Mouse (Mus musculus): ENCODE results near the gene Zfp37. TPM values are rescaled to one million over a fixed set of nuclear protein-coding genes. Genes with fewer than 3 reads are reported as not detected.

Gene Zfp37
- 7.3 and 8.7 TPM in 2 replicates for polyA plus RNA-seq (2014; fragmentation: Nextera tagmentation; extraction: Ambion mirVana)

DNA sequence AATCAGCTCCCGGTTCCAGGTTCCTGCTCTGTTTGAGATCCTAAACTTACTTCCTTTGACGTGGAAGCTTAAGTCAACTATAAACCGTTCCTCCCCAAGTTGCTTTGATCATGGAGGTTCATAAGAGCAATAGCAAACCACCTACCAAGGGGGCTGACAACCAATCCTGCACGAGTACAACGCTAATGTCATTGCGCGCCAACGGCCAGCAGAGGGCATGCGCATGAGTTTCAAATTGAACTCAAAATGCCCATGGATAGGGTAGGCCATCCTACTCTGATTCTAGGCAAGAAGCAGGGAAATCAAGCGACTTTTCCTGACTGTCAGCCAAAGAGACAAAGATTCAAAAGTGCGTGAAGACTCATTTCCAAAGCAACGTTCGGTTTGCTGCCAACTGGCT lies at the start of gene Zfp37:
Gene Zfp37 (minus strand): TSS at position 279 of the 400 bp plus-strand sequence.
- Histone ChIP-seq H3K27me3 (ENCODE audit: control insufficient read depth, insufficient read depth, low read length) (no peaks in the 10 kb centered on the region), H3K36me3 (ENCODE audit: control insufficient read depth, insufficient read depth, low read length) (no peaks in the 10 kb centered on the region), H3K9me3 (ENCODE audit: control insufficient read depth, low read length) (no peaks in the 10 kb centered on the region), H3K9ac (ENCODE audit: low read length) (no peak within 1 kb of the TSS), H3K27ac (replicated peaks in 1 of 2; ENCODE audit: control insufficient read depth in 1 of 2, insufficient read depth in 1 of 2, low read depth in 2 of 2, low read length in 2 of 2) (no peak within 1 kb of the TSS), H3K4me3 (ENCODE audit: control insufficient read depth in 1 of 2, insufficient read depth in 1 of 2, low read depth in 1 of 2, low read length in 2 of 2) (no peak within 1 kb of the TSS), H3K4me1 (ENCODE audit: control insufficient read depth in 2 of 2, insufficient read depth in 2 of 2, low read length in 2 of 2) (no peaks in the 10 kb centered on the region), H3K4me2 (ENCODE audit: low read length) (no peak within 1 kb of the TSS)
- WGBS, result 67% methylated on average over 13 of the region's 13 CpGs
- ATAC-seq (ENCODE audit: insufficient number of reproducible peaks, insufficient read depth, low FRiP score, low read depth), result no peak

GRCm38 (mm10) chr4:62278081-62278480 lies 47.2 kb upstream of the Zfp37 start:
- WGBS, result 77% methylated on average over 4 of the region's 4 CpGs
- ATAC-seq (ENCODE audit: insufficient number of reproducible peaks, insufficient read depth, low FRiP score, low read depth), result no peak
- no peaks in the 10 kb centered on the region for H3K27me3 ChIP-seq (ENCODE audit: control insufficient read depth, insufficient read depth, low read length)
- H3K4me3 ChIP-seq (ENCODE audit: control insufficient read depth in 1 of 2, insufficient read depth in 1 of 2, low read depth in 1 of 2, low read length in 2 of 2), result no peak overlapping the region
- H3K4me2 ChIP-seq (ENCODE audit: low read length), result no peak overlapping the region
- no peak overlapping the region for H3K27ac ChIP-seq (replicated peaks in 1 of 2; ENCODE audit: control insufficient read depth in 1 of 2, insufficient read depth in 1 of 2, low read depth in 2 of 2, low read length in 2 of 2)
- H3K4me1 ChIP-seq (ENCODE audit: control insufficient read depth in 2 of 2, insufficient read depth in 2 of 2, low read length in 2 of 2), result peaks cover 0 to 4% of the 10 kb centered on the region in 2 experiments; a peak in 2 of 4 replicates
- no peaks in the 10 kb centered on the region for H3K9me3 ChIP-seq (ENCODE audit: control insufficient read depth, low read length)
- H3K9ac ChIP-seq (ENCODE audit: low read length), result no peak overlapping the region
- H3K36me3 ChIP-seq (ENCODE audit: control insufficient read depth, insufficient read depth, low read length), result no peaks in the 10 kb centered on the region

DNA sequence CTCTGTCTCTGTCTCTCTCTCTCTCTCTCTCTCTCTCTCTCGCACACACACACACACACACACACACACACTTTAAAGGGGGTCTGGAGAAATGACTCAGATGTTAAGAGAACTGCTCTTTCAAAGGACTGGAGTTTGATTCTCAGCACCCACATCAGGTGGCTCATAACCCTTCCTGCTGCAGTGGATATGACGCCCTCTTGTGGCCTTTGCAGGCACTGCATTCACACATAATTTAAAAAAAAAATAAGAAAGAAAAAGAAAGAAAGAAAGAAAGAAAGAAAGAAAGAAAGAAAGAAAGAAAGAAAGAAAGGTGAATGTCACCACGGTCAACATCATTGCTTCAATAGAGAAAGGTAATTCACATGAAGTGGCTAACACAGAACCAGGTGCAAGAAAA lies 46.4 kb upstream of the Zfp37 start:
- Histone ChIP-seq H3K9ac (ENCODE audit: low read length) (no peak overlapping the region), H3K27ac (replicated peaks in 1 of 2; ENCODE audit: control insufficient read depth in 1 of 2, insufficient read depth in 1 of 2, low read depth in 2 of 2, low read length in 2 of 2) (no peak overlapping the region), H3K9me3 (ENCODE audit: control insufficient read depth, low read length) (no peaks in the 10 kb centered on the region), H3K27me3 (ENCODE audit: control insufficient read depth, insufficient read depth, low read length) (no peaks in the 10 kb centered on the region), H3K4me2 (ENCODE audit: low read length) (no peak overlapping the region), H3K36me3 (ENCODE audit: control insufficient read depth, insufficient read depth, low read length) (no peaks in the 10 kb centered on the region), H3K4me1 (ENCODE audit: control insufficient read depth in 2 of 2, insufficient read depth in 2 of 2, low read length in 2 of 2) (peaks cover 0 to 4% of the 10 kb centered on the region in 2 experiments; a peak in 2 of 4 replicates), H3K4me3 (ENCODE audit: control insufficient read depth in 1 of 2, insufficient read depth in 1 of 2, low read depth in 1 of 2, low read length in 2 of 2) (no peak overlapping the region)
- WGBS, result 60% methylated on average over 3 of the region's 3 CpGs
- no peak for ATAC-seq (ENCODE audit: insufficient number of reproducible peaks, insufficient read depth, low FRiP score, low read depth)

- ATAC-seq (ENCODE audit: insufficient number of reproducible peaks, insufficient read depth, low FRiP score, low read depth), result no peak
- 58% methylated on average over 10 of the region's 10 CpGs for WGBS
Observed at GRCm38 (mm10) chr4:62276642-62277041, 45.8 kb upstream of the Zfp37 start.

DNA sequence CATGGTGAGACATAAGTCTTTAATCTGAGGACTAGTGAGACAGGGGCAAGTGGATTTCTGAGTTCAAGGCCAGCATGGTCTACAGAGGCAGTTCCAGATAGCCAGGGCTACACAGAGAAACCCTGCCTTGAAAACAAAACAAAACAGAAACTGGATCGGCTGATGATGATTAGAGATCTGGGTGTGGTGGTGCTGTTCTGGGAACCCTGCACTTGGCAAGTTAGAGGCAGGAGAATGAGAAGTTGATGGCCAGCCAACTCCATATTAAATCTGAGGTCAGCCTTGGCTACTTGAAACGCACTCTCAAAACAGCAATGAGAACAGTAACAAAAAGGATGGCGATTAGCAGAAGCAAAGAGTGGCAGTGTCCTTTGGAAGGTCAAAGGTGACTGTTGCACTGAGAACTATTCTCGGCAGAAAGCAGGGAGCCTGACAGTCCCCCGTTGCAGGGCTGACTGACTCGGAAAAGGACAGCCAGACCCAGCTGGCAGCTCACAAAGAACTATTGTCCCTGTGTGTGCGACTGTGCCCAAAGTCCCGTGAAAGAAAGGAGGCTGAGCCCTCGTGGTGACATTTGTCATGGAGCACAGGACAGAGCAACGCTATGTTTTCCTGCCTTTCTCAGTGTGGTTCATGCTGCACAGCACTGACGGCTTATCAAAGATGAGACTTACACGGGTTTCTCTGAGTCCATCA lies 44.1 kb upstream of the Zfp37 start:
- WGBS, result 23% methylated on average over 12 of the region's 12 CpGs
- 0 out of 2 replicates have a peak overlapping the region, but pooled peaks have one; percentile 13 for H3K4me2 ChIP-seq (ENCODE audit: low read length)
- no peaks in the 10 kb centered on the region for H3K9me3 ChIP-seq (ENCODE audit: control insufficient read depth, low read length)
- peaks cover 0 to 4% of the 10 kb centered on the region in 2 experiments; a peak in 2 of 4 replicates for H3K4me1 ChIP-seq (ENCODE audit: control insufficient read depth in 2 of 2, insufficient read depth in 2 of 2, low read length in 2 of 2)
- no peak overlapping the region for H3K27ac ChIP-seq (replicated peaks in 1 of 2; ENCODE audit: control insufficient read depth in 1 of 2, insufficient read depth in 1 of 2, low read depth in 2 of 2, low read length in 2 of 2)
- ATAC-seq (ENCODE audit: insufficient number of reproducible peaks, insufficient read depth, low FRiP score, low read depth), result no peak
- no peak overlapping the region for H3K9ac ChIP-seq (ENCODE audit: low read length)
- no peaks in the 10 kb centered on the region for H3K27me3 ChIP-seq (ENCODE audit: control insufficient read depth, insufficient read depth, low read length)
- H3K4me3 ChIP-seq (ENCODE audit: control insufficient read depth in 1 of 2, insufficient read depth in 1 of 2, low read depth in 1 of 2, low read length in 2 of 2), result no peak overlapping the region
- no peaks in the 10 kb centered on the region for H3K36me3 ChIP-seq (ENCODE audit: control insufficient read depth, insufficient read depth, low read length)

More at GRCm38 (mm10) chr4:62276642-62277041, 45.8 kb upstream of the Zfp37 start:
- Histone ChIP-seq H3K27me3 (ENCODE audit: control insufficient read depth, insufficient read depth, low read length) (no peaks in the 10 kb centered on the region), H3K4me2 (ENCODE audit: low read length) (no peak overlapping the region), H3K4me1 (ENCODE audit: control insufficient read depth in 2 of 2, insufficient read depth in 2 of 2, low read length in 2 of 2) (peaks cover 0 to 4% of the 10 kb centered on the region in 2 experiments; a peak in 2 of 4 replicates), H3K9ac (ENCODE audit: low read length) (no peak overlapping the region), H3K36me3 (ENCODE audit: control insufficient read depth, insufficient read depth, low read length) (no peaks in the 10 kb centered on the region), H3K9me3 (ENCODE audit: control insufficient read depth, low read length) (no peaks in the 10 kb centered on the region), H3K4me3 (ENCODE audit: control insufficient read depth in 1 of 2, insufficient read depth in 1 of 2, low read depth in 1 of 2, low read length in 2 of 2) (no peak overlapping the region), H3K27ac (replicated peaks in 1 of 2; ENCODE audit: control insufficient read depth in 1 of 2, insufficient read depth in 1 of 2, low read depth in 2 of 2, low read length in 2 of 2) (no peak overlapping the region)

DNA sequence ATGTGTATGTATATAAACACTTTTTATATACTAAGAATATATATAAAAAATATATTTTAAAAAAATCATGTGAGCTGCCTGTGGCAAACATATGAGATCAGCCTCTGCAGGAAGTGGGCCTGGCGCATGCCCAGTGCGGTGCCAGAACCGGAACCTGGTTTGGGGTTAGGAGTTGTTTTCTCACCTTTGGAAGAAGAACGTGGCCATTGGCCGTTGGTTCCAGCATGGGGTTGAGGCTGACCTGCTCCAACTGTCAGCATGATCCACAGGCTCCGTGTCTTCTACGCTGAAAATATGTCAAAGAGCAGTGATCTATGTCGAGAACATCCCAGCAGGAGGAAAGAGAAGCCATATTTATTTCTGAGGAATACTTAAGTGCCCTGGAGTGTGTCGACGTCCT lies 43.1 kb upstream of the Zfp37 start:
- H3K4me1 ChIP-seq (ENCODE audit: control insufficient read depth in 2 of 2, insufficient read depth in 2 of 2, low read length in 2 of 2), result peaks cover 0 to 4% of the 10 kb centered on the region in 2 experiments; a peak in 2 of 4 replicates
- H3K9ac ChIP-seq (ENCODE audit: low read length), result no peak overlapping the region
- H3K4me3 ChIP-seq (ENCODE audit: control insufficient read depth in 1 of 2, insufficient read depth in 1 of 2, low read depth in 1 of 2, low read length in 2 of 2), result no peak overlapping the region
- ATAC-seq (ENCODE audit: insufficient number of reproducible peaks, insufficient read depth, low FRiP score, low read depth), result no peak
- no peaks in the 10 kb centered on the region for H3K27me3 ChIP-seq (ENCODE audit: control insufficient read depth, insufficient read depth, low read length)
- WGBS, result 91% methylated on average over 10 of the region's 10 CpGs
- H3K36me3 ChIP-seq (ENCODE audit: control insufficient read depth, insufficient read depth, low read length), result no peaks in the 10 kb centered on the region
- no peak overlapping the region for H3K4me2 ChIP-seq (ENCODE audit: low read length)
- no peak overlapping the region for H3K27ac ChIP-seq (replicated peaks in 1 of 2; ENCODE audit: control insufficient read depth in 1 of 2, insufficient read depth in 1 of 2, low read depth in 2 of 2, low read length in 2 of 2)
- no peaks in the 10 kb centered on the region for H3K9me3 ChIP-seq (ENCODE audit: control insufficient read depth, low read length)

DNA sequence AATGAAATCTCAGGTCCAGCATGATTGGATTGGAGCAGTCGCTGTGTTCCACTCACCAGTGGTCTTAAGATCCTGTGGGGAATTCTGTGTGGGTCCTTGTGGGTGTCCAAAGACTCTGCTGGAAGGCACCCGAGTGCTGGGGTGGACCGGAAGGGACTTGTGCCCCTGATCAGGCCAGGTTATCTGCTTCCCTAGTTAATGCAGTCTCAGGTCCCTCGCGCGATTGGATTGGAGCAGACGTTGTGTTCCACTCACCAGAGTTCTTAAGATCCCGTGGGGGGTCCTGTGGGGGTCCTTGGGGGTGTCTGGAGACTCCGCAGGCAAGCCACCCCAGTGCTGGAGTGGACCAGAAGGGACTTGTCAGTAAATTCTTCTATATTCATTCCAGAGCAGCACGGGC lies 41.8 kb upstream of the Zfp37 start:
- H3K27me3 ChIP-seq (ENCODE audit: control insufficient read depth, insufficient read depth, low read length), result no peaks in the 10 kb centered on the region
- 84% methylated on average over 10 of the region's 10 CpGs for WGBS
- ATAC-seq (ENCODE audit: insufficient number of reproducible peaks, insufficient read depth, low FRiP score, low read depth), result no peak
- no peak overlapping the region for H3K4me3 ChIP-seq (ENCODE audit: control insufficient read depth in 1 of 2, insufficient read depth in 1 of 2, low read depth in 1 of 2, low read length in 2 of 2)
- H3K9ac ChIP-seq (ENCODE audit: low read length), result no peak overlapping the region
- H3K4me2 ChIP-seq (ENCODE audit: low read length), result no peak overlapping the region
- no peaks in the 10 kb centered on the region for H3K36me3 ChIP-seq (ENCODE audit: control insufficient read depth, insufficient read depth, low read length)
- no peak overlapping the region for H3K27ac ChIP-seq (replicated peaks in 1 of 2; ENCODE audit: control insufficient read depth in 1 of 2, insufficient read depth in 1 of 2, low read depth in 2 of 2, low read length in 2 of 2)
- no peaks in the 10 kb centered on the region for H3K9me3 ChIP-seq (ENCODE audit: control insufficient read depth, low read length)
- peaks cover 0 to 4% of the 10 kb centered on the region in 2 experiments; a peak in 2 of 4 replicates for H3K4me1 ChIP-seq (ENCODE audit: control insufficient read depth in 2 of 2, insufficient read depth in 2 of 2, low read length in 2 of 2)
